Mouse (Mus musculus) spleen, adult 18-20 months (tissue): ENCODE data around the gene Vmp1.

Source experiments
- DNase-seq, 2 experiments: peaks; one replicate each; pipeline ENCODE4 v3.0.0; 2022; ENCODE audit warnings: mixed read lengths in 2 of 2

Gene Vmp1

GRCm38 (mm10) chr11:86599378-86600208, 84.0 kb downstream of the Vmp1 start:
- DNase-seq: no peak

- DNase-seq: no peak
Observed at GRCm38 (mm10) chr11:86598572-86598971, 85.1 kb downstream of the Vmp1 start.

- DNase-seq: no peak
Observed at GRCm38 (mm10) chr11:86598154-86598553, 85.5 kb downstream of the Vmp1 start.

- DNase-seq: no peak
Observed at GRCm38 (mm10) chr11:86596976-86597375, 86.7 kb downstream of the Vmp1 start.

DNA sequence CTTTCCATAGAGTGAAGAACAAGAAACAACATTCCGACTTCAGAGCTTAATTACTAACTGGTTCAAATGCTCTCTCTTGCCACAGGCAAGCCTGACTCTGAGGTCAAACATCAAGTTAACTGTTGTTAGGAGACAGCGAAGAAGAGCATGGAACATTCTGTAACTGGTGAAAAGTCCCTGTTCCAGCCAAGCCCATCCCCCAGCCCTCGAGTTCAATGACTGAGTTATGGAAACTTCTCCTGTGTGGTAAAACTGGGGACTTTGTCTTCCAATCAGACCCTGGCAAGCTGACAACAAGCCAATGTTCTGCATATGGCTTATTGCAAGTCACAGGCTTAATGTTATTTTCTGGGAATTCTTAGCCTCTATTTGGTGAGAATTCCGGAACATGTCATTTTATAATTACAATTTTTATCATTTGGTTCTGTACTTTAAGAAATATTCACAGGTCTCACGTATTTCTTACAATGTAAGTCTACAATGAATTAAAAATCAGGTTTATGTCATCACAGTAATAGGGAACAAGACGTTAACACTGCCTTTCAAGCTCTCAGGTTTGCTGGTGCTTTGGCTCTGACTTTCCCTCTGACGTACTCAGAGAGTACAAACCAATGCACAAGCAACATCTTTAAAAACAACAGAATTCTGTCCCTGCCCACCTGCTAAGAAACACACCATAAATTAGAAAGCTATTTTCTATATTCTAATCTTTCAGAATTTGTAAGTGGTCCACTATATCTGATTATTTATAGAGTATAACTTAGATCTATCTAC, 87.3 kb downstream of the Vmp1 start:
- no peak for DNase-seq

DNA sequence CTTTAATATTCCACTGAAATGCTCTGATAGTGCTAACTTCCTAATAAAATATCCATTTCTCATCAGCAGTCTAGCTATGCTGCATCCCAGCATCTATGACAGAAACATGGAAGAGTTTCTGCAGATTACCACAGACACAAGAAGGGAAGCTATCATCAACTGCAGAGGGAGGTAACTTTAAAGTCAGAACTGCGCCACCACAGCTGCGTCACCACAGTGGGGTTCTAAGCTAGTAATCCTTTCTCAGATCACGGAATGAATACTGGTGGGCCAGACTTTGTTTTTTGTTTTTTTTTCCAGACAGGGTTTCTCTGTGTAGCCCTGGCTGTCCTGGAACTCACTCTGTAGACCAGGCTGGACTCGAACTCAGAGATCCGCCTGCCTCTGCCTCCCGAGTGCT, 88.3 kb downstream of the Vmp1 start:
- DNase-seq: no peak

GRCm38 (mm10) chr11:86594188-86594876, 89.3 kb downstream of the Vmp1 start:
- no peak for DNase-seq

DNA sequence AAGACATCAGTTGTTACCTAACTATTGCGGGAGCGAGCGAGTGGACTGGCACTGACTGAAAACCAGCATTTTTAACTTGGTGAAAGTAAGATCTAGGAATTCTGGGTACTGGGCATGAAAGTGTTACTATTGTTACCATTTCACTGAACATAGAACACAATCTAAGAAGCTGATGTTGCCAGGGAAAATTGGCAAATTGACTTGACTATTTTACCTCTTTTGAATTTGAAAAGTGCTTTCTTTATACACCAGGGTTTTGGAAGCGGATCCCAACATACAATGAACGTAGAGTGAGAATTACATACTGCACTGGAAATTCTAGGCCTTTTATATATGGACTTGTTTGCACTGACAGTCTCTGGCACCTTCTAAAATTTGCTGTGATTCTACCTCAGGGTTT, 90.2 kb downstream of the Vmp1 start:
- no peak for DNase-seq

DNA sequence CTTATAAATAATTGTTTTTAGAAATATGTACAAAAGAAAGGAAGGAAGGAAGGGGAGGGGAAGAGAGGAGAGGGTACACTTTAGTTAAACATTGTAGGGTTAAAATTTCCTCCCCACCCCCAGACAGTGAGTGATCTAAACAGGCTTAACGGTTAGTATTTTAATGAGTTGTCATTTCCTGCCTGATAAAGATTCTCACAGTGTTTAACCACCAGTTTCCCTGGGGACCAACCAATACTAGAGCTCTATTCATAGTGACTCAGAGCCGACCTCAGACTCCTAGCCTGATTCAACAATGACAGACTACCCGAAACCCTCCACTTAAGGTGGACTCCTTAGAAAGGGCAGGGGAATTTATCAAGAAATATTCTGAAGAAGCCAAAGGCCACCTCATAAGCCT, 90.6 kb downstream of the Vmp1 start:
- DNase-seq: no peak

DNA sequence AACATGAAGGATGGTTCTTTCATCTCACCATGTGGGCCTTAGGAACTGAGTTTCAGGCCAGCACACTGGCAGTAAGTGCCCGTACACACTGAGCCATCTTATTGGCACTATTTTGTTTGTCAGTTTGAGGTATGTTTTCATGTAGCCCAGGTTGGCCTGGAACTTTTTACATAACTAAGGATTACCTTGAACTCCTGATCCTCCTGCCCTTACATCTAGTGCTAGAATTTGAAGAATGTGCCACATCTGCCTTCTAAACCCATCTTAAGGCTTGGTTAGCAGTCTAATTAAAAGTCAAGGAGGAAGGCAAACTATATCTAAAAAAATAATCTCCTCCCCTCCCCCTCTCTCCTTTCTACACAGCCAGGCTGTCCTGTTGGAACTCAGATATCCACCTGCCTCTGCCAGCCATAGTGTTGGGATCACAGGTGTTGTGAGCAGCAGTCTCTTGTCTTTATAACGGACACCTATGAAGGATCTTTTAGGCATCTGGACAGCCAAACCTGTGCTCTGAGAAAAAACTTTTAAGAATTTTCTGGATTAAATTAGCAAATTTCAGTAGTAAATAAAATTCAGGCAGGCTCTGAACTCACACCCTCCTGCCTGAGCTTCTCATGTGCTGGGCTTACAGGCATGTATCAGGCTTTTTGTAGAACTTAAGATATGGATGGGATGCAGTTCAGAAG, 91.6 kb downstream of the Vmp1 start:
- DNase-seq: no peak

DNA sequence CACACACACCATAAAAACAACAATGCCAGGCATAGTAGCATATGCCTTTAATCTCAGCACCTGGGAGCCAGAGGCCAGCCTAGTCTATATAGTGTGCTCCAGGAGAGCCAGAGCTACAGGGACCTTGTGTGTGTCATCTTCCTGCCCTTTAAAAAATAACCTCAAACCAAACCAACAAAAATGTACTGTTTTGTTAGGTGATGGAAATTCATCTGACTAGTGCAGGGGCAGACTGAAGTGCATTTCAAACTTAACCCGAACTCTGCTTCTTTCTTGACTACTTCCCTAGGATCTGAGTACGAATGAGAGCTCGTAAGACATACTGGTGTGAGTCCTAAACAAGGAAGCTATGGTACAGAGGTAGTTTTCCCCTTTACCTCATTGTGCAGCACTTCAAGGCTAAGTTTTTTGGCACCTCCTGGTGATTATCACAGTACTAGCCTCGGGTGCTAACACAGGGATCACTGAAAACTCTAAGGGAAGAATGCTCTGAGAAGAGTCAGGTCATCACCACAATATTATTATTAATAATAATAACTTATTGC, 92.3 kb downstream of the Vmp1 start:
- DNase-seq: no peak

- no peak for DNase-seq
Observed at GRCm38 (mm10) chr11:86590579-86590978, 93.1 kb downstream of the Vmp1 start.

- no peak for DNase-seq
Observed at GRCm38 (mm10) chr11:86590066-86590465, 93.6 kb downstream of the Vmp1 start.

DNA sequence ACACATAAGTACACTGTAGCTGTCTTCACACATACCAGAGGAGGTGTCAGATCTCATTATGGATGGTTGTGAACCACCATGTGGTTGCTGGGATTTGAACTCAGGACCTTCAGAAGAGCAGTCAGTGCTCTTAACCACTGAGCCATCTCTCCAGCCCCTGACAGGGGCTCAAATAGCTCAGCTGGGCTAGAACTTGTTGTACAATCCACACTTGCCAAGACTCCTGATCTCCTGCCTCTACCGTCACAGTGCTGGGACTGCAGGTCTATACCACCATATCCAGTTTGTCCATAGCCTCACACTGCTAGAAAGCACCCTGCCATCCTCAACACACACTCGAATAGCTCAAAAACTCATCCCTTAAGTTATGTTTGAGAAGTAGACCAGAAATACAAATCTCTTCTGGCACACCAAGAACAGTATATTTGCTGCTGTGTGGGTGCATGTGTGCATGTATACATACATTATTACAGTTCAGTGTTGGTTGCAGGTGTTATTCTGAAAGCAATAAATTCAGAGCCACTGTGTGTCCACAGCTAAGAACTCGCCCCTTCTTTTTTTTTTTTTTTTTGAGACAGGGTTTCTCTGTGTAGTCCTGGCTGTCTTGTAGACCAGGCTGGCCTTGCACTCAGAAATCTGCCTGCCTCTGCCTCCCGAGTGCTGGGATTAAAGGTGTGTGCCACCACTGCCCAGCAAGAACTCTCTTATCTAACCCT, 94.9 kb downstream of the Vmp1 start:
- no peak for DNase-seq

DNA sequence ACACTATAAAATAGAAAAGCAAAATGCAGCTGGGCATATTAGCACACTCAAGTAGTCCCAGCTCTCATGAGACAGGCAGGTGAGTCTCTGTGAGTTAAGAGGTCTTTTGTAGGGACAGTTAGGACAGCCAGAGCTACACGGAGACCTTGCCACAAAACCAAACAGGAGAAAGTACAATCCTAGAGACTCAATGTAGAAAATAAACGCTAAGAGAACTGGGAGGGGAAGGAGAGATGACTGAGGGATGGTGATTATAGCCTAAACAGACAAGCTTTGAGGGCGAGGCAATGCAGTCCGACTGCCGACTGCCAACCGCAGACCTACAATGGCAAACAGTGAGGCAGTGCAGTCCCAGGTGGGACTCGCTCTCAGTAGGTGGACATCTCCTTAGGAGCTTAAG, 95.8 kb downstream of the Vmp1 start:
- no peak for DNase-seq

DNA sequence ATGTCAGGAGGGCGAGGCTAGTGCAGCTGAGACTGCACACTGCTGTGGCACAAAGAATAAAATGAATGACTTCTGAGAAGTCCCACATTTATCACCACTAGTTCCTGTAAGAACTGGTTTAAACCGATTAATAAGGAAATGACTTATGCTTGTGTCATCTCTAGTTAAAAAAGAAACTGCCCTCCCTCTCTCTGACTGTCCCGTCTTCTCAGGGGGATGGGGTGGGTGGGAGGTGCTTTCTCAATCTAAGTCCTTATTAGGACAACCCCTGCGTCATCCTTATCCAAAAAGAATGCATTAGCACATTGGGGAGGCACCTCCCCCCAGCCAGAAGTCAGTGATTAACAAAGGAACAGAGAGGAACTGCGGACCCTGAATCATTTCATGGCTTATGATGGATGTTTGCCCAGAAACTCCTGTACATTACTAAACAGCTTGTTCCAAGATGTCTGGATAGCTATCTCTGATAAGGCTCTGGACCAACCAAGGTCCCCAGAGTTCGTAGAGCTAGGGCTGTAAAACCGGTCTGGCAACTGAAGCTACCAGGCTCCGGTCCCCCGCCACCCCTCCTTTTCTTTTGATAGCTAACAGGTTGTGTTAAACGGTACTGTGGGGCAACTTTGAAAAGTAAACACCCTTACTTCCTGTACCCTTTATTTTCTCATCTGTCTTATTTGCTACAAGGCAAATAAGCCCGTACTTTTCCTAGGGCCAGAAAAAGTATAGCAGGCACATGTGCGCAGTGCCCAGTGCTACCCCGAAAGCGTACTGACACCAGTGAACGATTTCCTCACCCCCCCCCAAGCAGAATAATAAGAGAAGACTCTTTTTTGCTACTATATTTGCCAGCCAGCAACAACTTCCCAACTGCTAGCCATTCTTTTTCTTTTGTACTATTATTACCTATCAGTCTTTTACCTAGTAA, 96.5 kb downstream of the Vmp1 start:
- peak; percentile 33 to 53 for DNase-seq

GRCm38 (mm10) chr11:86586177-86586867, 97.3 kb downstream of the Vmp1 start:
- DNase-seq: peak; percentile 27 to 52

- no peak for DNase-seq
Observed at GRCm38 (mm10) chr11:86585598-86585984, 98.0 kb downstream of the Vmp1 start.

- no peak for DNase-seq
Observed at GRCm38 (mm10) chr11:86584898-86585597, 98.6 kb downstream of the Vmp1 start.
